Mouse (Mus musculus): ENCODE data around the gene Plau.
A peak's percentile ranks its signal among the peaks of the same experiment; 100 is the strongest.

GRCm38 (mm10) chr14:20891941-20892402, 55.5 kb downstream of the Plau start:
- no peak for TF ChIP-seq CTCF (IDR thresholded peaks at IDR 0.05)
- peak; percentile 53 for TF ChIP-seq EP300 (IDR thresholded peaks at IDR 0.05)
